Mouse (Mus musculus): ENCODE results near the gene Lck. TPM values are rescaled to one million over a fixed set of nuclear protein-coding genes. Genes with fewer than 3 reads are reported as not detected.

The Lck gene
- polyA plus RNA-seq, 1 experiment: 2.5 TPM

DNA sequence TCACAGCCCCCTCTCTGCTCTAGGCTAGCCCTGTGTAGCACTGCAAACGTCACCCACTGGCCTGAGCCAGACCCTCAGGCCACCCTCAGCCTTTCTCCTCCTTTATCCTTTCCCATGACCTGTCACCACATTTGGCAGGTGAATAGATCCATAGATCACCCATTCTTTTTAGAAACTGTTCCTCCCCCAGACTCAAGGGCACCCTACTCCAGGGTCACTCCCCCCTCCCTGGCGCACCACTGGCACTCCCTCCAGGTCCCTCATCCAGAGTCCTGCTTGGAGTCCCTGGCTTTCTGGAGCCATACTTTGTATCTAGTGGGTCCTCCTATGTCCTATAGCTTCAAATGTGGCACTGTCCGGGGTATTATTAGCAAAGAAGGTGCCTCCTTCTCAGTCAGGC is 67.9 kb downstream of the Lck start:
- Histone ChIP-seq H3K36me3 (ENCODE audit: control insufficient read depth, insufficient read depth, low read length) (no peaks in the 10 kb centered on the region), H3K4me1 (ENCODE audit: control insufficient read depth, insufficient read depth, low read length) (peaks cover 19% of the 10 kb centered on the region), H3K27me3 (ENCODE audit: control insufficient read depth, insufficient read depth, low read length) (no peaks in the 10 kb centered on the region), H3K27ac (ENCODE audit: control insufficient read depth, insufficient read depth, low read depth, low read length) (no peak overlapping the region), H3K4me3 (ENCODE audit: control insufficient read depth, low read depth, low read length) (no peak overlapping the region)
- TF ChIP-seq CTCF (IDR thresholded peaks at IDR 0.05; ENCODE audit: control insufficient read depth, insufficient read depth, insufficient replicate concordance, low read depth, low read length) (no peak), POLR2A (IDR thresholded peaks at IDR 0.05; ENCODE audit: control insufficient read depth, low read depth, low read length) (no peak)

DNA sequence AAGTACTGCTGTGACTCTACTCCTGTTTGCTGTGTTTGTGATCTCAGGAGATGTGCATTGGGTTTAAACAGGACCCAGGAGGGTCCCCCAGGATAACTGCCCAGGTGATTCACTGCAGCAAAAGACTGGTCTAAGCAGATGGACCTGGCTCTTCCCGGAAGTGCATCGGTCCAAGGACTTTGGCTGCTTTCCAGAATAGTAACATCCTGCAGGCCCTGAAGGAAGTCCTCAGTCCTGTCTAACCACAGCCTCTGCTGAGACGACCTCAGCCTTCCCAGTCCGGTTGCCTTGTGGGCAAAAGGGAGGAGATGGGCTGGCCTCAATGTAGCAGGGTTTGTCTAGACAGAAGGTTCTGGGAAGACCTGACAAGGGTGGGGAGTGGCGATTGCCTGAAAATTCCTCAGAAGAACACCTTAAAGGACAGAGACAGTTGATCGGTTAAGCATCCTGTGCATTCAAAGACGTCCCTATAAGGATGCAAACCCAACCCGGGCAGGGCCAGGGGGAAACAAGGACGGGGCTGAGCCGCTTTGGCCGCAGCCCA is 70.5 kb downstream of the Lck start:
- no peak for TF ChIP-seq CTCF (IDR thresholded peaks at IDR 0.05; ENCODE audit: control insufficient read depth, insufficient read depth, insufficient replicate concordance, low read depth, low read length)
- TF ChIP-seq POLR2A (IDR thresholded peaks at IDR 0.05; ENCODE audit: control insufficient read depth, low read depth, low read length): no peak
- Histone ChIP-seq H3K27me3 (ENCODE audit: control insufficient read depth, insufficient read depth, low read length) (no peaks in the 10 kb centered on the region), H3K36me3 (ENCODE audit: control insufficient read depth, insufficient read depth, low read length) (no peaks in the 10 kb centered on the region), H3K4me1 (ENCODE audit: control insufficient read depth, insufficient read depth, low read length) (peaks cover 25% of the 10 kb centered on the region), H3K4me3 (ENCODE audit: control insufficient read depth, low read depth, low read length) (no peak overlapping the region), H3K27ac (ENCODE audit: control insufficient read depth, insufficient read depth, low read depth, low read length) (no peak overlapping the region; the same call in 1 of the 2 replicates)

DNA sequence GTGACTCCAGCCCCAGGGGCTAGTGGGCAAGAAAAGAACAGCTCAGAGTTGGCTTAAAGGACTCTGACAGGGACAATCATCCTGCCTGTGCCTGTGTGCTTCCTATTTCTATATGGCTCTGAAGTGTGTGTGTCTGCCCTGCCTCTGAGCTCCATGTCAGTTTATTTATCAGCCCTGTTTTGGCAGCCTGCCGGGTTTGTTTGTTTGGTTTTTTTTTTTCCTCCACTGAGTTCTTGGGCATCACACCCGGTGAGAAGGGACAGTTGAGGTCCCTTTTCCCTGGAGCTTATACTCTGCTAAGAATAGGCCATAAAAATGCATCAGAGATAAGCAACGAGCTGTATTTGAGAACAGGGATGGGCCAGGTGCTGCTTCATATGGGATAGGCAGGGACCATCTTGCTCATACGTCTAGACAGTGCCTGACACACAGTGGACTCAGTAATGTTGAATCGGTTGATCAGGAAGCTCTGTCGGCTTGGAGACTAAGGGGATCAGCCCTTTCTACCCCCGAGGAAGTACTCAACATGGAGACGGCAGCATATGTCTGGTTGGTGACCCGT is 71.0 kb downstream of the Lck start:
- no peaks in the 10 kb centered on the region for H3K36me3 ChIP-seq (ENCODE audit: control insufficient read depth, insufficient read depth, low read length)
- no peak overlapping the region for H3K4me3 ChIP-seq (ENCODE audit: control insufficient read depth, low read depth, low read length)
- peaks cover 24% of the 10 kb centered on the region for H3K4me1 ChIP-seq (ENCODE audit: control insufficient read depth, insufficient read depth, low read length)
- H3K27me3 ChIP-seq (ENCODE audit: control insufficient read depth, insufficient read depth, low read length): no peaks in the 10 kb centered on the region
- TF ChIP-seq POLR2A (IDR thresholded peaks at IDR 0.05; ENCODE audit: control insufficient read depth, low read depth, low read length): no peak
- no peak for TF ChIP-seq CTCF (IDR thresholded peaks at IDR 0.05; ENCODE audit: control insufficient read depth, insufficient read depth, insufficient replicate concordance, low read depth, low read length)
- H3K27ac ChIP-seq (ENCODE audit: control insufficient read depth, insufficient read depth, low read depth, low read length): no peak overlapping the region

DNA sequence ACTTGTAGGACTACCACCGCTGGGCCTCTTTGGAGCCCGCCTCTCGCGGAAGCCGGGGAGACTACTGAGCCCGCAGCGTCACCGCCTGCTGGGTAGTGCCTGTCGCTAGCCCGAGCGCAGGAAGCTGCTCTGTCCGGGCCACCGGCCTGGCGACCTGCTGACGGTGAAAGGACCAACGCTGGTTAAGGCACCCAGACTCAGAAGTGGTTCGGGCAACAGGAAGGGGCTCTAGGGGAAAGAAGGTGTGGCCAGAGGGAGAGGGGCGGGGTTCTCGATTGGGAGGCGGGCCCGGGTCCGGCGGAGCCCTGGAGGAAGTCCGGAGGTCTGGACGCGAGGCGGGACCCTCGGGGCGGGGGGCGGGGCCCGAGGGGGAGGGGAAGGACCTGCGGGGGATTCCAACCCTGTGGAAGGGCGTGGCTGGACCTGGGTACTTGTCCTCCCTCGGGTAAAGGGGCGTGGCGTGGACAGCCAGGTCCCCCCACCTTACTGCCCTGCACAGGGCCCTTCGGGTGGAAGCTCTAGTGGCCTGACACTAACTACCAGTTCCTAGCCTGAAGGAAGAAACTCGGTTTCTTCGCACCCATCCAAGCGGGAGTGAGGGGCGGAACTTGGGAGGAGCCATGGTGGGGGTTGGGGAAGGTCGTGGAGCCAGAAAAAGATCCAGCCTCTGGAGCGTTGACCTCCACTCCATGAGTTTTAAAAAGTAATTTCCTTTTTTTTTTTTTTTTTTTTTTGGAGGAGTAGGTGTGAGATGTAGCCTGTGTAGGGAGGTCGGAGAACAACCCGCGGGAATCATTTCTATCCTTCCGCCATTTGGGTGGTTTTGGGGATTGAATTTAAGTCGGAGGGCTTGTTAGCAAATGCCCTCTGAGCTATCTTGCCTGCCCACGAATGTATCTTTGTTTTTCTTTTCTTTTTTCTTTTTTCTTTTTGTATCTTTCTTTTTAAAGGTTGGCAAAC is 72.6 kb downstream of the Lck start:
- Histone ChIP-seq H3K27me3 (ENCODE audit: control insufficient read depth, insufficient read depth, low read length) (no peaks in the 10 kb centered on the region), H3K27ac (ENCODE audit: control insufficient read depth, insufficient read depth, low read depth, low read length) (peak overlapping the region; percentile 94), H3K4me3 (ENCODE audit: control insufficient read depth, low read depth, low read length) (peak overlapping the region; percentile 90), H3K4me1 (ENCODE audit: control insufficient read depth, insufficient read depth, low read length) (peaks cover 24% of the 10 kb centered on the region), H3K36me3 (ENCODE audit: control insufficient read depth, insufficient read depth, low read length) (no peaks in the 10 kb centered on the region)
- no peak for TF ChIP-seq CTCF (IDR thresholded peaks at IDR 0.05; ENCODE audit: control insufficient read depth, insufficient read depth, insufficient replicate concordance, low read depth, low read length)
- TF ChIP-seq POLR2A (IDR thresholded peaks at IDR 0.05; ENCODE audit: control insufficient read depth, low read depth, low read length): peak; percentile 54; the same call in 1 of the 2 replicates

DNA sequence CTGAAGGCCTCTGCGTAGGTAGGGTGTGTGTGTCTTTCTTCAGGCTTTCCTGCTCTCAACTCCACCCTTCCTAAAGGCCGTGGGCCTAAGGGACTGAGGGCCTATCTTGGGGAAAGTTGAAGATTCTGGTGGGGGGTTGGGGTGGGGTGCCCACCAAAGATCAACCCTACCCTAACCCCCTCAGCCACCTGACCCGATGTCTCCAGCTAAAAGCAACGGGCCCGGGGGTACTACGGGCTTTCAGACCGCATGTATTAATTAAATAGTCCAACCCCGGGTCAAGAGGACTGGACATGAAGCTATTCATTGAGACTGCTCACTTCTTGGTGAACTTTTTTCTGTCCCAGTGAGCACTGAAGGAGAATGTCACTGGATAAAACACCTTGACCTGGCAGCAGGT is 73.4 kb downstream of the Lck start:
- Histone ChIP-seq H3K36me3 (ENCODE audit: control insufficient read depth, insufficient read depth, low read length) (no peaks in the 10 kb centered on the region), H3K27me3 (ENCODE audit: control insufficient read depth, insufficient read depth, low read length) (no peaks in the 10 kb centered on the region), H3K27ac (ENCODE audit: control insufficient read depth, insufficient read depth, low read depth, low read length) (peak overlapping the region; percentile 94), H3K4me3 (ENCODE audit: control insufficient read depth, low read depth, low read length) (peak overlapping the region; percentile 90; the same call in 1 of the 2 replicates), H3K4me1 (ENCODE audit: control insufficient read depth, insufficient read depth, low read length) (peaks cover 24% of the 10 kb centered on the region)
- TF ChIP-seq CTCF (IDR thresholded peaks at IDR 0.05; ENCODE audit: control insufficient read depth, insufficient read depth, insufficient replicate concordance, low read depth, low read length) (no peak), POLR2A (IDR thresholded peaks at IDR 0.05; ENCODE audit: control insufficient read depth, low read depth, low read length) (no peak)

DNA sequence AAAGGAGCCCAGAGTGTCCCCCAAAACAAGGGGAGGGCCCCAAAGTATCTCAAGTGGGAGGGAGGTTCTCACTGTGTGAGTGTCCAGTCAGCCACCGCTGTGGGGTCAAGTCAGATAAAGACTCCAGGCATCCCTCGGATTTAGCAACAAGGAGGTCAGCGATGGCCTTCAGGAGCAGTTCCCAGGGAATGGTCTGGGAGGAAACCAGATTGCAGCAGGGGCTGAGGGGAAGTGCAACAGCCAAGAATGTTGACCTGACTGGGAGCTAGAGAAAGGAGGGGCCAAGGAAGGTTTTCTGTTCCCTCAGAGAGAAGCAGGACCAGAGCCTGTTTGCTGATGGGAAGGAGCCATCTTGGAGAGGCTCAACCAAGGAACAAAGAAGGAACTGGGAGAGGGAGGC is 74.5 kb downstream of the Lck start:
- Histone ChIP-seq H3K4me1 (ENCODE audit: control insufficient read depth, insufficient read depth, low read length) (peaks cover 21% of the 10 kb centered on the region), H3K36me3 (ENCODE audit: control insufficient read depth, insufficient read depth, low read length) (no peaks in the 10 kb centered on the region), H3K27me3 (ENCODE audit: control insufficient read depth, insufficient read depth, low read length) (no peaks in the 10 kb centered on the region), H3K27ac (ENCODE audit: control insufficient read depth, insufficient read depth, low read depth, low read length) (peak overlapping the region; percentile 63; the same call in 1 of the 2 replicates), H3K4me3 (ENCODE audit: control insufficient read depth, low read depth, low read length) (no peak overlapping the region)
- TF ChIP-seq CTCF (IDR thresholded peaks at IDR 0.05; ENCODE audit: control insufficient read depth, insufficient read depth, insufficient replicate concordance, low read depth, low read length) (no peak), POLR2A (IDR thresholded peaks at IDR 0.05; ENCODE audit: control insufficient read depth, low read depth, low read length) (no peak)

Other genes starting within 250 kb of the Lck start
- 46.1 and 51.5 TPM in 2 replicates for gene Rbbp4, start 238.3 kb downstream of the Lck start, polyA plus RNA-seq (2012; rRNA removed)
- 19.1 and 20.7 TPM in 2 replicates for gene Zbtb8os, start 237.9 kb downstream of the Lck start, polyA plus RNA-seq (2012; rRNA removed)
- gene Zbtb8a, start 195.5 kb downstream of the Lck start, polyA plus RNA-seq (2012; rRNA removed): 4.6 and 5.6 TPM in 2 replicates
- gene Zbtb8b, start 132.8 kb downstream of the Lck start, polyA plus RNA-seq (2012; rRNA removed): 1.0 and 1.3 TPM in 2 replicates
- gene Bsdc1, start 112.1 kb downstream of the Lck start, polyA plus RNA-seq (2012; rRNA removed): 35.5 and 38.2 TPM in 2 replicates
- 252 and 267 TPM in 2 replicates for gene Tssk3, start 82.6 kb downstream of the Lck start, polyA plus RNA-seq (2012; rRNA removed)
- gene Fam229a, start 82.5 kb downstream of the Lck start, polyA plus RNA-seq (2012; rRNA removed): 945 and 1,232 TPM in 2 replicates
- gene Marcksl1, start 60.1 kb downstream of the Lck start, polyA plus RNA-seq (2012; rRNA removed): 55.6 and 69.9 TPM in 2 replicates
- 123 and 132 TPM in 2 replicates for gene Hdac1, start 30.9 kb downstream of the Lck start, polyA plus RNA-seq (2012; rRNA removed)
- gene Fam167b, start 4.9 kb upstream of the Lck start, polyA plus RNA-seq (2012; rRNA removed): 0.19 TPM in 1 of 2 replicates, not detected in the other
- gene Eif3i, start 27.0 kb upstream of the Lck start, polyA plus RNA-seq (2012; rRNA removed): 204 and 221 TPM in 2 replicates
- gene Tmem234, start 27.0 kb upstream of the Lck start, polyA plus RNA-seq (2012; rRNA removed): 50.1 and 56.2 TPM in 2 replicates
- gene Dcdc2b, start 40.6 kb upstream of the Lck start, polyA plus RNA-seq (2012; rRNA removed): 15.5 and 19.4 TPM in 2 replicates
- 45.7 and 46.2 TPM in 2 replicates for gene Iqcc, start 45.5 kb upstream of the Lck start, polyA plus RNA-seq (2012; rRNA removed)
- 13.8 and 14.1 TPM in 2 replicates for gene Ccdc28b, start 50.3 kb upstream of the Lck start, polyA plus RNA-seq (2012; rRNA removed)
- 15.3 and 15.9 TPM in 2 replicates for gene Txlna, start 67.4 kb upstream of the Lck start, polyA plus RNA-seq (2012; rRNA removed)
- gene Kpna6, start 99.1 kb upstream of the Lck start, polyA plus RNA-seq (2012; rRNA removed): 140 and 143 TPM in 2 replicates
- gene Tmem39b, start 123.2 kb upstream of the Lck start, polyA plus RNA-seq (2012; rRNA removed): 273 and 283 TPM in 2 replicates
- gene Khdrbs1, start 168.7 kb upstream of the Lck start, polyA plus RNA-seq (2012; rRNA removed): 17.1 and 19.2 TPM in 2 replicates
- 39.9 and 48.8 TPM in 2 replicates for gene Ptp4a2, start 237.6 kb upstream of the Lck start, polyA plus RNA-seq (2012; rRNA removed)

Data from testis, adult 2 months (tissue).